Mouse (Mus musculus) embryonic facial prominence, embryonic 13.5 days (tissue): Measurements from ENCODE around the gene Serpinb1a. TPM values are rescaled to one million over a fixed set of nuclear protein-coding genes. Genes with fewer than 3 reads are reported as not detected.
"Not testable (repeated sequence)": the region's sequence is repeated elsewhere in the genome, so short reads cannot be mapped to it uniquely, and the experiment has no call there.

Experiments used
- ATAC-seq: fragments of 200-750 bp; cut with Nextera tagmentation; 2 replicates; pipeline ENCODE4 v1.8.0; 2017; ENCODE audit warnings: low read depth; ENCODE audit not compliant: insufficient number of reproducible peaks, insufficient read depth, low FRiP score, low TSS enrichment
- H3K27ac ChIP-seq: fragments of 300-500 bp; sonication (generic); 2 replicates; pipeline ENCODE4 v1.5.1; 2015; ENCODE audit warnings: moderate library complexity, mild to moderate bottlenecking, inconsistent platforms
- H3K27me3 ChIP-seq: fragments of 300-500 bp; sonication (generic); 2 replicates; pipeline ENCODE4 v1.6.1; 2015; ENCODE audit warnings: mild to moderate bottlenecking, inconsistent platforms
- H3K36me3 ChIP-seq: fragments of 300-500 bp; sonication (generic); 2 replicates; pipeline ENCODE4 v1.6.1; 2015; ENCODE audit warnings: mild to moderate bottlenecking, inconsistent platforms
- H3K4me1 ChIP-seq: fragments of 300-500 bp; sonication (generic); 2 replicates; pipeline ENCODE4 v1.6.1; 2015; ENCODE audit warnings: inconsistent platforms
- H3K4me2 ChIP-seq: fragments of 300-500 bp; sonication (generic); 2 replicates; pipeline ENCODE4 v1.6.1; 2015; ENCODE audit warnings: moderate library complexity, mild to moderate bottlenecking, inconsistent platforms
- H3K4me3 ChIP-seq: fragments of 300-500 bp; sonication (generic); 2 replicates; pipeline ENCODE4 v1.5.1; 2015; ENCODE audit warnings: mild to moderate bottlenecking, inconsistent platforms
- H3K9ac ChIP-seq: fragments of 300-500 bp; sonication (generic); 2 replicates; pipeline ENCODE4 v1.6.1; 2015; ENCODE audit warnings: mild to moderate bottlenecking, inconsistent platforms
- H3K9me3 ChIP-seq: fragments of 300-500 bp; sonication (generic); 2 replicates; pipeline ENCODE4 v1.6.1; 2016; ENCODE audit warnings: inconsistent platforms
- WGBS: fragments of 180-500 bp; shearing (Covaris S2); methylation state at CpG from one replicate; pipeline ENCODE4 v1.1.7; 2015; ENCODE audit warnings: mixed read lengths; 5-methylcytosine and 5-hydroxymethylcytosine counted together
- polyA plus RNA-seq: library from polyadenylated mRNA; unstranded; fragments of >200 nt; fragmentation: Nextera tagmentation; extraction: Ambion mirVana; gene quantifications from 2 replicates; pipeline ENCODE4 v1.2.1, GENCODE M21; 2015

The Serpinb1a gene
- 3.8 and 5.5 TPM in 2 replicates for polyA plus RNA-seq

DNA sequence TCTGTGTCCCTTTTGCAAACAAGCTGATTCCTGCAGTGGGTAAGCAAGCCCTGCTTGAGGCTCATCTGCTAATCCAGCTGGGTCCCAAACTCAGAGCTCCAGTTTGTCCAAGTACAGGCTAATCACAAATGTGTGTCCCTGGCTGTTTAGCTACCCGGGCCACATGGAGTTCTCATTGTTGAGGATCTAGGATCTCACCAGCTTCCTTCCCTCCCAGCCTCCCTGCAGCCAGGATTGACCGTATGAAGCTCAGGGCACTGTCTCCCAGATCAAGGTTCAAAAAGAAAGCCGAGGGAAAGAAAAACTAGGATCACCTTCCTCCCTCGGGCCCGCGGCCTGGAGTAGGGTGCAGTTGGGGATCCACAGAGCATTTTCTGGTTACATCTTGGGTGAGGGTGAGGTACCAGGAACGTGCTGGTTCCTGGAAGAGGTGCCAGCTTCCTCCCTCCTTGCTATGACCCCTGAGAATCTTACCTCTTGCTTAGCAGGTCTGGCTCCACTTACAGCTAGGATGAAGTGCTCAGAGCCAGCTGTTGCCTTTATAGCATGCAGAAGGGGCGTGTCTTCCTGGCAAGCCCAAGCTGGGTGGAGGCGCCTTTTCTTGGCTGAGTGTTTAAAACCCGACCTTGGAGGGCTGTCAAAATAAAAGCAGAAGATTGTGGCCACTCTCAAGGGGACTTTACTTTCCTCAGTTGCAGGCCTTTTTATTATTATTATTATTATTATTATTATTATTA is at the start of gene Serpinb1a:
Serpinb1a (minus strand) TSS at position 518 of the 737 bp plus-strand sequence.
- Histone ChIP-seq H3K27me3 (no peaks in the 10 kb centered on the region), H3K36me3 (no peaks in the 10 kb centered on the region), H3K4me1 (peaks cover 6% of the 10 kb centered on the region), H3K4me3 (no peak within 1 kb of the TSS), H3K4me2 (no peak within 1 kb of the TSS), H3K9me3 (no peaks in the 10 kb centered on the region), H3K9ac (no peak within 1 kb of the TSS), H3K27ac (no peak within 1 kb of the TSS)
- WGBS, result 50% methylated on average over 10 of the region's 10 CpGs
- no peak for ATAC-seq

DNA sequence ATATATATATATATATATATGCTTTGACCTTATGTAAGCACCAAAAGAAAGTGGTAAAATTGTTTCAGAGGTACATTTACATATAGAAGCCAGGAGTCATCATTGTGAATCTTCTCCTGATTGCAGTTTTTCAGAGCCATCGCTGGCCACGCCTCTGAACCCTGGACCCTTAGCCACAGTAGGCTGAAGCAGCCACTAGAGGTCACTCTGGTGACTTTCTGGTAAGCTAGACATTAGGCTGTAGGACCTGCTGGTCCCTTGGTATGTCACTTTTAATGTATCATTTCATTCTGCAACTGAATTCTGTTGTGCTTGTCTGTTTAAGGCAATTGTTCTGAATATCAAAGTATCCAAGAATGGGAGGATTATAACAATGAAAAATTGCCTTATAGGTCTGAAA is 49.7 kb upstream of the Serpinb1a start:
- Histone ChIP-seq H3K4me2 (no peak overlapping the region), H3K27me3 (no peaks in the 10 kb centered on the region), H3K27ac (no peak overlapping the region), H3K9ac (no peak overlapping the region), H3K36me3 (no peaks in the 10 kb centered on the region), H3K4me1 (no peaks in the 10 kb centered on the region), H3K4me3 (no peak overlapping the region), H3K9me3 (no peaks in the 10 kb centered on the region)
- no peak for ATAC-seq
- 16% methylated on average over 2 of the region's 2 CpGs for WGBS

DNA sequence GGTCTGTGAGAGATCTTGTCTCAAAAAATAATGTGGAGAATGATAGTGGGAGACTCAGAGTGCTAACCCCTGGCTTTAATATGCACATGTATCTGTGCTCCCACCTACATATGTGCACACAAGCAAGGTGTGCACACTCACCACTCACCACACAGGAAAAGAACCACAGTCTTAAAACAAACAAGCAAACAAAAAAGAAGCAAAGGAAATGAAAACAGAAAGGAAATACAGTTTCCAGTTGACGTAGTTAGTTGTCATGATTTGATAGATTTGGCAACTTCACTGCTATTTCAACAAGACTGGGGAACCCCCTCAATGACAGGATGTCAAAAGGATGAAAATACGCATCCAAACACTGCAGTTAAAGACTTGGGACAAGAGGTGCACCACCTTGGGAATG is 48.1 kb upstream of the Serpinb1a start:
- not testable (repeated sequence) for H3K27ac ChIP-seq

DNA sequence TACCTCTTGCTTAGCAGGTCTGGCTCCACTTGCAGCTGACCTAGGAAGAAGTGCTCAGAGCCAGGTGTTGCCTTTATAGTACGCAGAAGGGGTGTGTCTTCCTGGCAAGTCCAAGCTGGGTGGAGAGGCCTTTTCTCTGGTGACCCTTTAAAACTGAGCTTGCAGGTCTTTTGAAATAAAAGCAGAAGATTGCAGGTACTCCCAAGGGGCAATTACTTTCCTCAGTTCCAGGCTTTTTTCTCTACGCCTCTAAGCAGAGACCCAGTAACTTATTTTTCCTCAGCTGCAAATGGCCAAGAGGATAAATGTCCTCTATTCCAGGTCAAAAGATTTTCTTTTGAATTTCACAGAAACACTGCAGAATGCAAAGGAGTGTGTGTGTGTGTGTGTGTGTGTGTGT is 47.1 kb upstream of the Serpinb1a start, which contains the start of gene Serpinb1c:
Serpinb1c (minus strand) TSS at position 101 of the 400 bp plus-strand sequence.
- no peak within 1 kb of the TSS for H3K4me2 ChIP-seq
- H3K9ac ChIP-seq, result no peak within 1 kb of the TSS
- H3K36me3 ChIP-seq, result no peaks in the 10 kb centered on the region
- H3K4me1 ChIP-seq, result no peaks in the 10 kb centered on the region
- H3K27me3 ChIP-seq, result no peaks in the 10 kb centered on the region
- no peak within 1 kb of the TSS for H3K4me3 ChIP-seq
- ATAC-seq, result no peak
- no peak within 1 kb of the TSS for H3K27ac ChIP-seq
- no peaks in the 10 kb centered on the region for H3K9me3 ChIP-seq
- 77% methylated on average over 2 of the region's 2 CpGs for WGBS

More for the DNA sequence above, 48.1 kb upstream of the Serpinb1a start:
- H3K36me3 ChIP-seq, H3K9ac ChIP-seq, H3K27me3 ChIP-seq, H3K4me1 ChIP-seq, H3K9me3 ChIP-seq, ATAC-seq, H3K4me2 ChIP-seq, H3K4me3 ChIP-seq: not testable (repeated sequence)
- WGBS, result 67% methylated on average over 2 of the region's 2 CpGs

DNA sequence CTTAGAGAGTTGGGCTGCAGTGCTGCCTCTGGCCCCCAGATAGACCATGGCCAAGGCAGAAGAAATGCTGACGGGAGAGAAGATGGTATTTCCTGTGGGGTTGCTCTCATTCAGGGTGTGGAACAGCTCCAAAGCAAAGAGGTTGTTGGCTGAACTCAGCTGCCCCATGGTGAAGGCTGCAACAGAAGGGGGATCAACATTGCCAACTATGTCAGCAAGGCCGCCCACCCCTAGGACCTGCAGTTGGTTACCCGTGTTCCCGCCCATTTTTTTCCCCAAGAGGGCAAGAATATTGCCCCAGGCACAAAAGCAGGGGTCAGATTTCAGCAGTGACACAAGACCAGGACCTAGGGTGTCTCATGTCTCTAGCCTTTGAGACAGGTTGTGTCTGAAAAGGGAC is 45.9 kb upstream of the Serpinb1a start:
- Histone ChIP-seq H3K4me1 (no peaks in the 10 kb centered on the region), H3K27me3 (no peaks in the 10 kb centered on the region), H3K27ac (no peak overlapping the region), H3K4me3 (no peak overlapping the region), H3K9ac (no peak overlapping the region), H3K36me3 (no peaks in the 10 kb centered on the region), H3K4me2 (no peak overlapping the region), H3K9me3 (no peaks in the 10 kb centered on the region)
- 73% methylated on average over 4 of the region's 4 CpGs for WGBS
- no peak for ATAC-seq

DNA sequence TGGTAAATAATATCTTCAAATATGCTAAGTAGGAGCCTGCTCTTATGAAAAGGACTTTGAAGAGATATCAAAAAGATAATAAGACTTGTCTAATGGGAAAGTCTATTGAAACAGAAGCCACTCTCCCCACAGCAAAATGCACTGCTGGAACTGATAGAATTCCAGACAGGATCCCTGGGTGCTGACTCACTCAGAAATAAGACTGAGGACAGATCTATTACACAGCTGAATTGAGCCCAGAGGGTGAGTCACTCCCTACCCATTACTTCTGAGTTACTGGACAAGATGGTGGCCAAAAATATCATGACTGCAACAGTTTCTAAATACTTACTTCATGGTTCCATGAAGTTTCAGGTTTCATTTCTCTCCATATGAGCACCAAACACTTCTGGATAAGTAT is 33.8 kb upstream of the Serpinb1a start:
- no peak overlapping the region for H3K4me3 ChIP-seq
- H3K27me3 ChIP-seq, result no peaks in the 10 kb centered on the region
- no peaks in the 10 kb centered on the region for H3K4me1 ChIP-seq
- ATAC-seq, result no peak
- H3K27ac ChIP-seq, result no peak overlapping the region
- no peaks in the 10 kb centered on the region for H3K36me3 ChIP-seq
- no peaks in the 10 kb centered on the region for H3K9me3 ChIP-seq
- H3K4me2 ChIP-seq, result no peak overlapping the region
- no peak overlapping the region for H3K9ac ChIP-seq

DNA sequence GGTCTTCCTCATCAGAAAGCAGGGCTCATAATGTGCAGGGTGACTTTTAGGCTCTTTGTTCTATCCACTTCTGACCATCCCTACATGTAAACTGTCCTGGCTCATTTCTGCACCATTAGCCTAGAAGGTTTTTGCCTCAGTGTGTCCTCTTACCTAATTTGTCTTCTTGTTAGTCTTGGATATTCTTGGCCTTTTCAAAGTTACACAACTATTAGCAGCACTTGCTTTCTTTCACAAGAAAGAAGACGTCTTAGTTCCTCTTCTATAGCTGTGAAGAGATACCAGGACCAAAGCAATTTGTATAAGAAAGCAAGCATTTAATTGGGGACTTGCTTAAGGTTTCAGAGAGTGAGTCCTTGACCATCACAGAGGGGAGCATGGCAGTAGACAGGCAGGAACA is 22.9 kb upstream of the Serpinb1a start:
- no peaks in the 10 kb centered on the region for H3K4me1 ChIP-seq
- WGBS, result 70% methylated on average over 1 of the region's 1 CpGs
- no peaks in the 10 kb centered on the region for H3K36me3 ChIP-seq
- no peak overlapping the region for H3K4me2 ChIP-seq
- no peak overlapping the region for H3K27ac ChIP-seq
- H3K4me3 ChIP-seq, result no peak overlapping the region
- no peaks in the 10 kb centered on the region for H3K9me3 ChIP-seq
- no peak for ATAC-seq
- no peak overlapping the region for H3K9ac ChIP-seq
- H3K27me3 ChIP-seq, result no peaks in the 10 kb centered on the region

DNA sequence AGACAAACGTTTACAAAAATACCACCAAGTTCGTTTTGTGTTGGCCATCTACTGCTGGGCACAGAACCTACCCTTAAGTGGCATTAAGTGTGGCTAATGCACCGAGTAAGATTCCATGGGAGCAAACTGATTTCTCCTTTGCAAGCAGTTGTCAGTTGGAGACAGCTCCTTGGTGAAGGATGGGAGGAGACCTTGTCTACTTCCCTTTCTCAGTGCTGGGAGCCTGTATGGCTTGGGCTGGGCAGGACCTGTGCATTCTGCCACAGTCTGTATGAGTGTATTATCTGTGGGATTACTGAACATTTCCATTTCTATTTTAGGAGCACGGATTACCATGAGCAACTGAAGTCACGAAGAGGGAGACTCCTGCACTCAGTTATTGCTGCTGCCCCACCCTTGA is 17.9 kb upstream of the Serpinb1a start:
- Histone ChIP-seq H3K4me2 (no peak overlapping the region), H3K9me3 (no peaks in the 10 kb centered on the region), H3K4me1 (no peaks in the 10 kb centered on the region), H3K27ac (no peak overlapping the region), H3K9ac (no peak overlapping the region), H3K27me3 (no peaks in the 10 kb centered on the region), H3K4me3 (no peak overlapping the region), H3K36me3 (no peaks in the 10 kb centered on the region)
- WGBS, result 73% methylated on average over 5 of the region's 5 CpGs
- no peak for ATAC-seq

DNA sequence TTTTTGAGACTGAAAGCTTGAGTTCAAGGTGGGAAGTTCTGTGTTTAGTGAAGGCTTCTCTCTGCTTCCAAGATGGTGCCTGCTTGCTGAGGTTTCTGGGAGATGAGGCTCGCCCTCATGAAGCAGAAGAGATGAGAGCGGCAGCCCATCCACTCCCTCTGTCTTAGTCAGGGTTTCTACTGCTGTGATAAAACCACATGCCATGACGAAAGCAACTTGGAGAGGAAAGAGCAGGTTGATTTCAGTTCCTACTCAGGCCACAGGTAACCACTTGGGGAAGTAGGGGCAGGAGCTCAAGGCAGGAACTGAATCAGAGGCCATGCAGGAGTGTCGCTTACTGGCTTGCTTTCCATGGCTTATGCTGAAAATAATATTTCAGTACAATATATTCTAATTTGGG is 17.2 kb upstream of the Serpinb1a start:
- H3K4me2 ChIP-seq, H3K9me3 ChIP-seq, H3K4me1 ChIP-seq, H3K27me3 ChIP-seq, H3K36me3 ChIP-seq, H3K4me3 ChIP-seq, ATAC-seq, H3K27ac ChIP-seq, H3K9ac ChIP-seq: not testable (repeated sequence)
- 89% methylated on average over 4 of the region's 4 CpGs for WGBS

DNA sequence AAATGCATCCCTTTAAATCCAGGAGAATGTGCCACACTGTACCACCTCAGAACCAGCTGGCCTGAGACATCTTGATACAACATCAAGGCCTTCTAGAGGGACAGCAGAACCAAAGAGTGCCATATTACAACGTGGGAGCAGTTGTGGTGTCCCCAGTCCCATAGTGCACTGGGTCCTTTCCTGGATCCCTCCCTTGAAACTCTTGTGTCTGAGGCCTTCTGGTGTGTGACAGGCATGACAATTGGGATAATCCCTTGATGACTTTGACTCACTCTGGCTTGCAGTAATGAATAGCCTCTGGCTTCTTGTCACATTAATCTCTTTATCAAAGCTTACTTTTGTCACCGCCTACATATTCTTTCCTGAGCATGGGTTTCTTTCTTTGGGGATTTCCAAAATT is 16.0 kb upstream of the Serpinb1a start:
- Histone ChIP-seq H3K36me3 (no peaks in the 10 kb centered on the region), H3K4me3 (no peak overlapping the region), H3K9me3 (no peaks in the 10 kb centered on the region), H3K9ac (no peak overlapping the region), H3K27me3 (0 out of 2 replicates have a peak, but pooled peaks cover 4% of the 10 kb centered on the region), H3K4me2 (no peak overlapping the region), H3K4me1 (no peaks in the 10 kb centered on the region; the same call in 1 of the 2 replicates), H3K27ac (no peak overlapping the region)
- no peak for ATAC-seq
- 54% methylated on average over 2 of the region's 2 CpGs for WGBS

DNA sequence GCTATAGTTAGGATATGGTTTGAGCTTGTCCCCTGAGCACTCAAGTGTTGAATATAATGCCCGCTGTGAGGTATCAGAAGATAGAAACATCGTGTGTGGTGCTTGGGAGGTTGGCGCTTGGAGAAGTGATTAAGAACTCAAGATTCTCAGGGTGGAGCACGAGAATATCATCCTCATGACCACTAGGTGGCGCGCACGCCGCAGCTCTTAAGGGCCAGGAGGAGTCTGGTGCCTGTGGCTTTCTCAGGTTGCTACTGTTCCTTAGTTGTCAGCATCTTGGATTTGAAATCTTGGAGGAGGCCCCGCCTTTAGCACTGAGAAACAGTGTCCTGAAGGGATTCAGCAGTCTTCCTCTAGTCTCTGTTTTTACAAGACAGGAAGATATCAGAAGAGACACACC is 15.5 kb upstream of the Serpinb1a start:
- 0 out of 2 replicates have a peak, but pooled peaks cover 4% of the 10 kb centered on the region for H3K27me3 ChIP-seq
- H3K4me1 ChIP-seq, result no peaks in the 10 kb centered on the region; the same call in 1 of the 2 replicates
- H3K36me3 ChIP-seq, result no peaks in the 10 kb centered on the region
- 8% methylated on average over 9 of the region's 9 CpGs for WGBS
- ATAC-seq, result no peak
- H3K27ac ChIP-seq, result no peak overlapping the region
- no peaks in the 10 kb centered on the region for H3K9me3 ChIP-seq
- H3K4me3 ChIP-seq, result no peak overlapping the region
- H3K9ac ChIP-seq, result no peak overlapping the region
- no peak overlapping the region for H3K4me2 ChIP-seq

DNA sequence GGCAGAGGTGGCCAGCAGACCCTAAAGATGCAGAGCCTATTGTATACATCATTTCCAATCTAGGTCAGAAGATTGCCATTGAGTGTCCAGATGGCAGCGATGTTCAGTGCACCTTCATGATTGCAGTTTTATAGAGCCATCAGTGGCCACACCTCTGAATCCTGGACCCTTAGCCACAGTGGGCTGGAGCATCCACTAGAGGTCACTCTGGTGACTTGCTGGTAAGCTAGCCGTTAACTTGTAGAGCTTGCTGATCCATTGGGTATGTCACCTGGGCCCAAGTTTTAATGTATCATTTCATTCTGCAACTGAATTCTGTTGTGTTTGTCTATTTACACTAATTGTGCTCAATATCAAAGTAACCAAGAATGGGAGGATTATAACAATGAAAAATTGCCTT is 14.6 kb upstream of the Serpinb1a start:
- no peak for ATAC-seq
- Histone ChIP-seq H3K36me3 (no peaks in the 10 kb centered on the region), H3K9me3 (no peaks in the 10 kb centered on the region), H3K4me2 (no peak overlapping the region), H3K27ac (no peak overlapping the region), H3K4me1 (no peaks in the 10 kb centered on the region; the same call in 1 of the 2 replicates), H3K9ac (no peak overlapping the region), H3K4me3 (no peak overlapping the region), H3K27me3 (0 out of 2 replicates have a peak, but pooled peaks cover 4% of the 10 kb centered on the region)
- 68% methylated on average over 2 of the region's 2 CpGs for WGBS
